Mouse (Mus musculus): Measurements from ENCODE around the gene Arcn1.

- TF ChIP-seq POLR2A (IDR thresholded peaks at IDR 0.05; ENCODE audit: borderline replicate concordance, control insufficient read depth, low read depth, low read length): no peak
- no peak for TF ChIP-seq CTCF (IDR thresholded peaks at IDR 0.05; ENCODE audit: control insufficient read depth, insufficient read depth, low read length)
These were observed 43.4 kb downstream of the Arcn1 start for GRCm38 (mm10) chr9:44724223-44724622.
